Mouse (Mus musculus): Measurements from ENCODE around the gene Klk1b5. TPM values are rescaled to one million over a fixed set of nuclear protein-coding genes. Genes with fewer than 3 reads are reported as not detected.
"Not testable (repeated sequence)": the region's sequence is repeated elsewhere in the genome, so short reads cannot be mapped to it uniquely, and the experiment has no call there.

The Klk1b5 gene
- polyA plus RNA-seq (2014; fragmentation: Nextera tagmentation; extraction: Ambion mirVana), result not detected in 2 replicates

DNA sequence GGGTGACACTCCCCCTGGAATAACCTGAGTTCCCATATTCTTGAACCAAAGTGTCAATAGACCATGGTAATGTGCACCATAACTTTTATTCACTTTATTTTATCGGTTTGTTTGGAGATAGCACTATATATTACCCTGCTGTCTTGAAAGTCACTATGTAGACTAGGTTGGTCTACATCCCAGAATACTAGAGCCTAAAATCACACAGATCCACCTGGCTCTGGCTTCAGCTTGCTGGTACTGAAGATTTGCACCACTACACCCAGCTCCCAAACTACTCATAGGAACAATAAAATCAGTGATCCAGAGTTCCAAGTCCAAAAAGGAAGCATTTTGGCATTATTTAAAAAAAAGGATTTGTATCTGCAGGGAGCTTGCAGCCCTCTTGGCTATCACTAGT is at the start of gene Klk1b5:
TSS of gene Klk1b5 (plus strand) at position 301 of the 400 bp plus-strand sequence.
- Histone ChIP-seq H3K4me3 (ENCODE audit: low read depth, low read length) (no peak within 1 kb of the TSS), H3K27me3 (ENCODE audit: control insufficient read depth, insufficient read depth, low read length) (no peaks in the 10 kb centered on the region), H3K4me2 (no peak within 1 kb of the TSS), H3K9ac (ENCODE audit: low read length) (no peak within 1 kb of the TSS), H3K9me3 (ENCODE audit: control insufficient read depth, low read length) (no peaks in the 10 kb centered on the region), H3K36me3 (ENCODE audit: control insufficient read depth, insufficient read depth, low read length) (no peaks in the 10 kb centered on the region), H3K4me1 (ENCODE audit: control insufficient read depth, insufficient read depth, low read length) (no peaks in the 10 kb centered on the region), H3K27ac (ENCODE audit: low read depth, low read length) (no peak within 1 kb of the TSS)
- WGBS, result 94% methylated on average over 1 of the region's 1 CpGs
- DNase-seq (ENCODE audit: low spot score, missing footprints), result no peak
- ATAC-seq (ENCODE audit: low FRiP score), result no peak

GRCm38 (mm10) chr7:44179299-44180045 is 36.3 kb upstream of the Klk1b5 start:
- no peaks in the 10 kb centered on the region for H3K9me3 ChIP-seq (ENCODE audit: control insufficient read depth, low read length)
- no peak overlapping the region for H3K27ac ChIP-seq (ENCODE audit: low read depth, low read length)
- no peak for DNase-seq (ENCODE audit: low spot score, missing footprints)
- no peak overlapping the region for H3K4me2 ChIP-seq
- H3K4me3 ChIP-seq (ENCODE audit: low read depth, low read length), result no peak overlapping the region
- H3K27me3 ChIP-seq (ENCODE audit: control insufficient read depth, insufficient read depth, low read length), result no peaks in the 10 kb centered on the region
- no peaks in the 10 kb centered on the region for H3K4me1 ChIP-seq (ENCODE audit: control insufficient read depth, insufficient read depth, low read length)
- H3K9ac ChIP-seq (ENCODE audit: low read length), result no peak overlapping the region
- no peaks in the 10 kb centered on the region for H3K36me3 ChIP-seq (ENCODE audit: control insufficient read depth, insufficient read depth, low read length)
- ATAC-seq (ENCODE audit: low FRiP score), result no peak
- WGBS, result 68% methylated on average over 9 of the region's 9 CpGs

GRCm38 (mm10) chr7:44186516-44186915 is 29.2 kb upstream of the Klk1b5 start:
- H3K27me3 ChIP-seq (ENCODE audit: control insufficient read depth, insufficient read depth, low read length); H3K36me3 ChIP-seq (ENCODE audit: control insufficient read depth, insufficient read depth, low read length); ATAC-seq (ENCODE audit: low FRiP score); H3K27ac ChIP-seq (ENCODE audit: low read depth, low read length); H3K4me3 ChIP-seq (ENCODE audit: low read depth, low read length); H3K4me2 ChIP-seq; H3K9ac ChIP-seq (ENCODE audit: low read length); H3K4me1 ChIP-seq (ENCODE audit: control insufficient read depth, insufficient read depth, low read length); H3K9me3 ChIP-seq (ENCODE audit: control insufficient read depth, low read length); DNase-seq (ENCODE audit: low spot score, missing footprints): not testable (repeated sequence)
- 74% methylated on average over 8 of the region's 8 CpGs for WGBS

DNA sequence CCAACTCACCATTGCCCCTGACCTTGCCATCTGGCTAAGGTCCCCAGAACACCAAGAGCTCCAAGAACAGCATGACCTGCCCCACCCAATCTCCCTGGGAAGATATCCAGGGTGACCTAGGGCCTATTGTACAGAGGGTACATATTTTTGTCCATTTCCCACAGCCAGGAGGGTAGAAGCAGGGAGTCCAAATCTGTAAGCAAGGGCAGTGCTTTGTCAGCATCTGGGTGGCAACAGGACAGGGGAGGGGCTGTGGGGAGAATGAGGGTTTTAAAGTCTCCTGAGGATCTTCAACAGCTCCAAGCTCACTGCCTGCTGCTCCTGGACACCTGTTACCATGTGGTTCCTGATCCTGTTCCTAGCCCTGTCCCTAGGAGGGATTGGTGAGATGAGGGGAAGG is 27.8 kb upstream of the Klk1b5 start, which contains the start of gene Klk1b24:
TSS of gene Klk1b24 (plus strand) at position 301 of the 400 bp plus-strand sequence.
- ATAC-seq (ENCODE audit: low FRiP score); H3K9me3 ChIP-seq (ENCODE audit: control insufficient read depth, low read length); H3K4me1 ChIP-seq (ENCODE audit: control insufficient read depth, insufficient read depth, low read length); H3K4me2 ChIP-seq; H3K27ac ChIP-seq (ENCODE audit: low read depth, low read length); H3K27me3 ChIP-seq (ENCODE audit: control insufficient read depth, insufficient read depth, low read length); H3K36me3 ChIP-seq (ENCODE audit: control insufficient read depth, insufficient read depth, low read length); H3K9ac ChIP-seq (ENCODE audit: low read length); H3K4me3 ChIP-seq (ENCODE audit: low read depth, low read length); DNase-seq (ENCODE audit: low spot score, missing footprints): not testable (repeated sequence)

DNA sequence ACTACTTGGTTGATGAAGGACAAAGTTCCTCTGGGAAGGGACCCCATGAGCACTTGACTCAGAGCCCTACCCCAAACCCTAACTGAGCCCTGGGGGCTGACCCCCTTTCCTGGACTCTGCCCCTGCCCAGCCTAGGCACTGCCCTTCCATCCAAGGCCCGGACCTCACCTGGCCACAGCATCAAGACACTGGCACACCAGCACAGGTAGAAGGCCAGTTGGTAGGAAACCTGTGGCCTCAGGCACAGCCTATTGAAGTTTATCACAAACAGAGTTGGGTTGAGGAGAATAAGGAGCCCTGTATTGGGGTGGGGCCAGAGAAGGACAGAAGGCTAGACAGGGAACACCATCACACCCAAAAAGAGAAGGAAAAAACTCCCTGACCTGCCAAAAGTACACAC is 22.3 kb upstream of the Klk1b5 start:
- WGBS, result 90% methylated on average over 1 of the region's 1 CpGs
- not testable (repeated sequence) for ATAC-seq (ENCODE audit: low FRiP score); H3K9me3 ChIP-seq (ENCODE audit: control insufficient read depth, low read length); H3K27me3 ChIP-seq (ENCODE audit: control insufficient read depth, insufficient read depth, low read length); DNase-seq (ENCODE audit: low spot score, missing footprints); H3K36me3 ChIP-seq (ENCODE audit: control insufficient read depth, insufficient read depth, low read length); H3K4me3 ChIP-seq (ENCODE audit: low read depth, low read length); H3K4me1 ChIP-seq (ENCODE audit: control insufficient read depth, insufficient read depth, low read length); H3K27ac ChIP-seq (ENCODE audit: low read depth, low read length); H3K9ac ChIP-seq (ENCODE audit: low read length); H3K4me2 ChIP-seq

- no peak within 1 kb of the TSS for H3K27ac ChIP-seq (ENCODE audit: low read depth, low read length)
- 61% methylated on average over 3 of the region's 3 CpGs for WGBS
- no peak within 1 kb of the TSS for H3K4me2 ChIP-seq
- ATAC-seq (ENCODE audit: low FRiP score) (no peak), DNase-seq (ENCODE audit: low spot score, missing footprints) (no peak)
- H3K9ac ChIP-seq (ENCODE audit: low read length), result no peak within 1 kb of the TSS
- H3K4me1 ChIP-seq (ENCODE audit: control insufficient read depth, insufficient read depth, low read length), result no peaks in the 10 kb centered on the region
- H3K36me3 ChIP-seq (ENCODE audit: control insufficient read depth, insufficient read depth, low read length), result no peaks in the 10 kb centered on the region
- no peaks in the 10 kb centered on the region for H3K27me3 ChIP-seq (ENCODE audit: control insufficient read depth, insufficient read depth, low read length)
- H3K4me3 ChIP-seq (ENCODE audit: low read depth, low read length), result no peak within 1 kb of the TSS
- no peaks in the 10 kb centered on the region for H3K9me3 ChIP-seq (ENCODE audit: control insufficient read depth, low read length)
Observed at GRCm38 (mm10) chr7:44197891-44198290, 17.9 kb upstream of the Klk1b5 start, which contains the start of gene Klk1b3. TSS of gene Klk1b3 (plus strand) at chr7:44198191.

GRCm38 (mm10) chr7:44207135-44207534 is 8.6 kb upstream of the Klk1b5 start, which contains the start of gene Klk1b4:
TSS of gene Klk1b4 (plus strand) at chr7:44207435.
- not testable (repeated sequence) for H3K9ac ChIP-seq (ENCODE audit: low read length); H3K9me3 ChIP-seq (ENCODE audit: control insufficient read depth, low read length); H3K4me1 ChIP-seq (ENCODE audit: control insufficient read depth, insufficient read depth, low read length); H3K27me3 ChIP-seq (ENCODE audit: control insufficient read depth, insufficient read depth, low read length); H3K27ac ChIP-seq (ENCODE audit: low read depth, low read length); H3K4me2 ChIP-seq; H3K4me3 ChIP-seq (ENCODE audit: low read depth, low read length); ATAC-seq (ENCODE audit: low FRiP score); DNase-seq (ENCODE audit: low spot score, missing footprints); H3K36me3 ChIP-seq (ENCODE audit: control insufficient read depth, insufficient read depth, low read length)
- WGBS, result 56% methylated on average over 3 of the region's 3 CpGs

DNA sequence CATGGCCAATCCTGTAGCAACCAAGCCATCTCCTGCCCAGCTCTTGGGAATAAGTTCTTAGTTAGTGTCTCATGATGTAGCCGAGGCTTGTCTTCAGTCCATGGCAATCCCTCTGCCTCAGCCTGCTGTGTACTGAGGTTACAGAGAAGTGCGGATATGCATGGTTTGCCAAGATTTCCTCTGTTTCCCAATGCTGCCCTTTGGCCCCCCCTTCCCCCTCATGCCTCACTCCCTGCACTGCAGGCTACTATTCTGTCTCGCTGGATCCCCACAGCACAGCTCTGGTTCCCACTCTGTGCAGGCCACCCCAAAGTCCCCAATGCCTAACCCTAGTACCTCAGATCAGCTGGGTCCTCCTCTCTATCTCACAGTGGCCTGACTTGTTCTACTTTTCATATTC is 7.4 kb upstream of the Klk1b5 start:
- Histone ChIP-seq H3K4me3 (ENCODE audit: low read depth, low read length) (no peak overlapping the region), H3K27ac (ENCODE audit: low read depth, low read length) (no peak overlapping the region), H3K4me2 (no peak overlapping the region), H3K9me3 (ENCODE audit: control insufficient read depth, low read length) (no peaks in the 10 kb centered on the region), H3K4me1 (ENCODE audit: control insufficient read depth, insufficient read depth, low read length) (no peaks in the 10 kb centered on the region), H3K9ac (ENCODE audit: low read length) (no peak overlapping the region), H3K36me3 (ENCODE audit: control insufficient read depth, insufficient read depth, low read length) (no peaks in the 10 kb centered on the region), H3K27me3 (ENCODE audit: control insufficient read depth, insufficient read depth, low read length) (no peaks in the 10 kb centered on the region)
- DNase-seq (ENCODE audit: low spot score, missing footprints) (no peak), ATAC-seq (ENCODE audit: low FRiP score) (no peak)
- 69% methylated on average over 3 of the region's 3 CpGs for WGBS

- not testable (repeated sequence) for H3K4me3 ChIP-seq (ENCODE audit: low read depth, low read length); H3K27ac ChIP-seq (ENCODE audit: low read depth, low read length); H3K4me2 ChIP-seq; H3K9ac ChIP-seq (ENCODE audit: low read length); ATAC-seq (ENCODE audit: low FRiP score); DNase-seq (ENCODE audit: low spot score, missing footprints); H3K9me3 ChIP-seq (ENCODE audit: control insufficient read depth, low read length); H3K4me1 ChIP-seq (ENCODE audit: control insufficient read depth, insufficient read depth, low read length); H3K27me3 ChIP-seq (ENCODE audit: control insufficient read depth, insufficient read depth, low read length); H3K36me3 ChIP-seq (ENCODE audit: control insufficient read depth, insufficient read depth, low read length)
- WGBS, result 74% methylated on average over 8 of the region's 10 CpGs
Observed at GRCm38 (mm10) chr7:44221601-44222000, 5.9 kb downstream of the Klk1b5 start.
